Mouse (Mus musculus): ENCODE measurements around the gene Eif4e2.

Eif4e2 gene

GRCm38 (mm10) chr1:87201848-87202247 lies 11.9 kb upstream of the Eif4e2 start:
- no peak for DNase-seq (ENCODE audit: low spot score in 2 of 2)

- DNase-seq (ENCODE audit: low spot score in 2 of 2) = no peak
Observed at GRCm38 (mm10) chr1:87203779-87204178, 9.9 kb upstream of the Eif4e2 start.

GRCm38 (mm10) chr1:87204465-87204864 lies 9.2 kb upstream of the Eif4e2 start, which contains the start of gene Chrng:
Gene Chrng (plus strand): TSS chr1:87204657.
- no peak for DNase-seq (ENCODE audit: low spot score in 2 of 2)

GRCm38 (mm10) chr1:87205038-87205437 lies 8.7 kb upstream of the Eif4e2 start:
- DNase-seq (ENCODE audit: low spot score in 2 of 2) = no peak

GRCm38 (mm10) chr1:87205502-87205901 lies 8.2 kb upstream of the Eif4e2 start:
- no peak for DNase-seq (ENCODE audit: low spot score in 2 of 2)

GRCm38 (mm10) chr1:87206339-87206738 lies 7.4 kb upstream of the Eif4e2 start:
- DNase-seq (ENCODE audit: low spot score in 2 of 2) = no peak

- no peak for DNase-seq (ENCODE audit: low spot score in 2 of 2)
Observed at GRCm38 (mm10) chr1:87211431-87211830, 2.3 kb upstream of the Eif4e2 start.

- no peak for DNase-seq (ENCODE audit: low spot score in 2 of 2)
Observed at GRCm38 (mm10) chr1:87214748-87215147, 1.0 kb downstream of the Eif4e2 start.

- DNase-seq (ENCODE audit: low spot score in 2 of 2) = no peak
Observed at GRCm38 (mm10) chr1:87217938-87218337, 4.2 kb downstream of the Eif4e2 start.

GRCm38 (mm10) chr1:87225739-87226138 lies 12.0 kb downstream of the Eif4e2 start:
- DNase-seq (ENCODE audit: low spot score in 2 of 2) = no peak

GRCm38 (mm10) chr1:87226409-87227159 lies 12.9 kb downstream of the Eif4e2 start:
- no peak for DNase-seq (ENCODE audit: low spot score in 2 of 2)

- no peak for DNase-seq (ENCODE audit: low spot score in 2 of 2)
Observed at GRCm38 (mm10) chr1:87227160-87227550, 13.4 kb downstream of the Eif4e2 start.

GRCm38 (mm10) chr1:87230606-87231005 lies 16.9 kb downstream of the Eif4e2 start:
- no peak for DNase-seq (ENCODE audit: low spot score in 2 of 2)

GRCm38 (mm10) chr1:87232197-87232596 lies 18.5 kb downstream of the Eif4e2 start:
- no peak for DNase-seq (ENCODE audit: low spot score in 2 of 2)

- no peak for DNase-seq (ENCODE audit: low spot score in 2 of 2)
Observed at GRCm38 (mm10) chr1:87239056-87239455, 25.3 kb downstream of the Eif4e2 start.

GRCm38 (mm10) chr1:87243021-87243420 lies 29.3 kb downstream of the Eif4e2 start:
- no peak for DNase-seq (ENCODE audit: low spot score in 2 of 2)

- DNase-seq (ENCODE audit: low spot score in 2 of 2) = no peak
Observed at GRCm38 (mm10) chr1:87245430-87245829, 31.7 kb downstream of the Eif4e2 start.

- peak; percentile 30 to 58 for DNase-seq (ENCODE audit: low spot score in 2 of 2)
Observed at GRCm38 (mm10) chr1:87245929-87246815, 32.5 kb downstream of the Eif4e2 start.

GRCm38 (mm10) chr1:87252040-87252609 lies 38.4 kb downstream of the Eif4e2 start:
- peak in 1 of 2 experiments; percentile 11 for DNase-seq (ENCODE audit: low spot score in 2 of 2)

- DNase-seq (ENCODE audit: low spot score in 2 of 2) = no peak
Observed at GRCm38 (mm10) chr1:87255173-87255572, 41.5 kb downstream of the Eif4e2 start.

- DNase-seq (ENCODE audit: low spot score in 2 of 2) = no peak
Observed at GRCm38 (mm10) chr1:87257691-87258090, 44.0 kb downstream of the Eif4e2 start.

- DNase-seq (ENCODE audit: low spot score in 2 of 2) = no peak
Observed at GRCm38 (mm10) chr1:87258484-87258883, 44.8 kb downstream of the Eif4e2 start.
